Mouse (Mus musculus) cerebellum, postnatal 4 days (tissue): Measurements from ENCODE around the gene 9130409I23Rik.
"Not testable (repeated sequence)": the region's sequence is repeated elsewhere in the genome, so short reads cannot be mapped to it uniquely, and the experiment has no call there.

Source experiments
- DNase-seq, 2 experiments: peaks; one replicate each; pipeline ENCODE4 v3.0.0; 2022; ENCODE audit warnings: low spot score in 2 of 2, mixed read lengths in 1 of 2

9130409I23Rik gene

GRCm38 (mm10) chr1:181035015-181035778 is 15.8 kb upstream of the 9130409I23Rik start:
- not testable (repeated sequence) for DNase-seq

- DNase-seq = no peak
Observed at GRCm38 (mm10) chr1:181037623-181038022, 13.4 kb upstream of the 9130409I23Rik start.

GRCm38 (mm10) chr1:181039652-181040051 is 11.4 kb upstream of the 9130409I23Rik start:
- no peak for DNase-seq

- no peak for DNase-seq
Observed at GRCm38 (mm10) chr1:181047520-181047919, 3.5 kb upstream of the 9130409I23Rik start.

DNA sequence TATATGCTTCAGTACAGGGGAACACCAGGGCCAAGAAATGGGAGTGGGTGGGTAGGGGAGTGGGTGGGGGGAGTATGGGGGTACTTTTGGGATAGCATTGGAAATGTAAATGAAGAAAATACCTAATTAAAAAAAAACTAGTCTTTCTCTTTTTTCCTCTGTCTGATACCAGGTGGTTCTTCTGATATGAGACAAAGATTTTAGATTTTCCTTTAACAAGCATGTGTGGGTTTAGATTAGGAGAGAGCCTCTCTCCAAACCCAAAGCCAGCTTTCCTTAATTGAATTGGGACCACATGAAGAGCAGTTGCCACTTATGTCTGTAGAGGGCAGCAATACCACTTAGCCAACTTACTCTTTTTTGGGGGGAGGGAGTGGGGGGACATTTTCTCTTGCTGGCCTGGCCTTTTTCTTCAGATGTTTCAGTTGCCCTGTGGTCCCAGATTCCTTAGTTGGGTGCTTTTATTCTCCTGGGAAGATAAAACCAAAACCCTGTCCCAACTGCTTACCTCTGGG is 1.7 kb upstream of the 9130409I23Rik start:
- DNase-seq = no peak

DNA sequence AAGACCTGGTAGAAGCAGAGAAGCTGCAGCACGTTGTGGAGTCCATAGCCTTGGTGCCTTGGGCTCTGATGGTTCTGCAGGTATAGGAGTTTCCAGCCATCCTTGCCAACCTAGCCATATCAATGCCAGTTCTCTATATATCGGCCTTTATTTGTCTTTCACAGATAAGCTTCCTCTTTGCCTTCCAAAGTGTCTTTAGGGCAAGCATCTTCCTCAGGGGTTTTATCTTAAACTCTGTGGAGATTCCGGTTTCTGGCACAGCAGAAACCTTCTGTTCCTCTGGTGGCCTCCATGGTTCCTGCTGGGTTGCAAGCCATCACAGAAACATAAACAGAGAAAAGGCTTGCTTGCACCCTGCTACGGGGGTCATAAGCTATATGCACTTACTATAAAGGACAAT is 1.9 kb downstream of the 9130409I23Rik start:
- no peak for DNase-seq

DNA sequence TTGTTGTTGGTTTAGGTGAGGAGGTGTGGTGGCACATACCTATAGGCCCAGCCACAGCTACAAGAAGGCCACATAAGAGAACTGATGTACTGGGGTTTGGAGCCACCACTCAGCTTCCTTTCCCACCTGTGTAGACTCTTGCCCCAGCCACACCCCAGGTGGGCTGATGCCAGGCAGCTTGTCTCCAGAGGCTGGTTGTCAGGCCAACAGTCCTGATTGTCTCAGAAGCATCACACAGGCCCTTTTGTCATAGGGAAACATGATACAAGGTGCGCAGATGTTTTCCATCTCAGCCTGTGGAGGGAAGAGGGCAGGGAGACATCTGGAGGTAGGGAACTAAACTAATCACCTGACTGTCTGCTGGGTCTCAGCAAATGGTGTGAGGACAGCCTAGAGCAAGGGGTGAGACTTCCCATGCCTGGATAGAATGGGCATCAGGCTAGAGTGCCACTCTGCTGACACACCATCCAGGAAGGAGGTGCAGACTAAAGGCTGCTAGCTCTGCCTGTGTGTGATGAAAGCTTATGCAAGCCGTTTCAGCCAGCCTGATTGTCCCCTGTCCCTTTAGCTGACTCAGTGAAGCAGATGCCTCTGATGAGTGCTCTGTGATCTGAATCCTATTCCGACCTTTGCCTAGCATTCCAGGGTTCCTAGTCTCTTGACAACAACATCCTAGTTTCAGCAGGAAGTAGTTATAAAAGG is 10.9 kb downstream of the 9130409I23Rik start:
- DNase-seq = no peak

DNA sequence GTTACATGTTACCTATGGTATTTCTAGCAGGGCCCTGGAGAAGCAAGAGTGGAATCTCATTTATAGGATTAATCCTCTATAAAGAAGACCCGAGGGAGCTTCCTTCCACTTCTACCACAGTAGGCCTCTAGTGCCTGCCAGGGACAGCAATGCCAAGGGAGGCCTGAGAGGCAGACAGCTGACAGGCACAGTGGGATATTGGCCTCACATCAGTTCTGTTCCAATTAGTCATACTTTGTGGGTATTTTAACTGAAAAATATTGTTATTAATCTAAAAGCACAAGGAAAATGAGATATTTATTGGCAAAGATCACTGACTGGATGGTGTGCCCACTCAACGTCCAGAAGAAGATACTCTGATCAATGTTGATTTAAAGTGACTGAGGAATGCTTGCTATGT is 13.0 kb downstream of the 9130409I23Rik start:
- no peak for DNase-seq

GRCm38 (mm10) chr1:181064648-181065047 is 13.6 kb downstream of the 9130409I23Rik start:
- DNase-seq = no peak

- no peak for DNase-seq
Observed at GRCm38 (mm10) chr1:181068344-181068743, 17.3 kb downstream of the 9130409I23Rik start.

DNA sequence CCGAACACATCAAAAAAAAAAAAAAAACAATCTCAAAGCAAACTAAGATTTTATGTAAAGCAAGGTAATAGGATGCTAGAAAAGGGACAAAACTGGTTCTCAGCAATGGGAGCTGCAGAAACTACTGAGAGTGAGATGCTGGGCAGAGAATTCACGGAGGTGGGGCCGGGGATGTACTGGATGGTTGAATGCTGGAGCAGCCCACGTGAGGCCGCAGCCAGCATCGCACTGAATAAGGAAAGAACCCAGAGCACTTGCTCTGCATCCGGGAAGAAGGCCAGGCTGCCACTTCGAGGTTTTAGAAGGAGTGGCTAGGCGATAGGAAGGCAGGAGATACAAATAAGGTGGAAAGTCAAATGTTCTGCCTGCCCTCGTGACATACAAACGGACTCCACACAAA is 18.6 kb downstream of the 9130409I23Rik start:
- no peak for DNase-seq

GRCm38 (mm10) chr1:181073075-181073474 is 22.0 kb downstream of the 9130409I23Rik start:
- no peak for DNase-seq

DNA sequence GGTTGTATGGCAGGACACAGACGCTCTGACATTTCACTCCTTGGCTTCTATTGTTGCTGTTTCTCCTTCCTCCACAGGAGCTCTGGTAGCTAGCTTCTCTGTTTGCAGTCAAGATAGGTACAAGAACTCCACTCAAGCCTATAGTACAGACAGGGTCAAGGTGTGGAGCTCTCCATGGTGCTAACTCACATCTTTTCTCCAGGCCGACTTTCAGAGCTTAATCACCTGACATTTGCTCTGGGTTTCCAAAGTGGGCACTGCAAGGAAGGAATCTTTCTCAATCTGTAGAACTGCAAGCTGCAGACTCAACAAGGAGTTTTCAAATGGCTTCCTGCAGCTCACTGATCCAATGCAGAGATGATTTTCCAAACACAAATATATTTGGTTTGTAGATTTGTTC is 33.0 kb downstream of the 9130409I23Rik start:
- DNase-seq = no peak

DNA sequence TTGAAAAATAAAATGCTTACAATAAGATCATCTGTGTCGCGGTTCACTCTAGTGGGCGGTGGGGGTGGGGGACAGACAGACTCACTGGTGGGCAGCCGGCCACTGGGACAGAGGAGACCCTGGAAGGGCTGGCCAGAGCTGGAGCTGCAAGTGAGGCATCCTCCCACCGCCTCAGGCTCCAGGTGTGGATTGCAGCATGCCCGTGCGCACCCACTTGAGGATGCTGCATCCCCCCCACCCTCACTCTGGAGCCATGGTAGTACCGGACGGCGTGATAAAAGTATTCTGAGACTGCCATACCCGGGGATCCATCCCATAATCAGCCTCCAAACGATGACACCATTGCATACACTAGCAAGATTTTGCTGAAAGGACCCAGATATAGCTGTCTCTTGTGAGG is 39.0 kb downstream of the 9130409I23Rik start:
- no peak for DNase-seq
